Mouse (Mus musculus): ENCODE measurements around the gene Pla1a. TPM values are rescaled to one million over a fixed set of nuclear protein-coding genes. Genes with fewer than 3 reads are reported as not detected.

Gene Pla1a
- total RNA-seq, 4 experiments from 2014 or later: 12.0 to 56.7 (median 30.9) TPM

Other genes with a start within 250 kb of the Pla1a start
- gene Nr1i2, start 138.3 kb downstream of the Pla1a start, total RNA-seq (2022): under 1 TPM in 1 of 4 experiments, not detected in 3; 0.11 TPM
- 1 to 10 TPM in 1 of 4 experiments, under 1 TPM in 3; 0.38 to 1.0 (median 0.46) TPM for gene Maats1, start 91.0 kb downstream of the Pla1a start, total RNA-seq (2022)
- gene Cox17, start 86.2 kb downstream of the Pla1a start, total RNA-seq (2022): 100 to 1,000 TPM; 171 to 378 (median 215) TPM
- gene Gm21987, start 86.1 kb downstream of the Pla1a start, total RNA-seq (2022): under 1 TPM in 1 of 4 experiments, not detected in 3; 0.97 TPM
- 1 to 10 TPM in 2 of 4 experiments, under 1 TPM in 2; 0.66 to 2.5 (median 0.94) TPM for gene Popdc2, start 70.9 kb downstream of the Pla1a start, total RNA-seq (2022)
- 10 to 100 TPM; 49.8 to 51.5 (median 50.1) TPM for gene Adprh, start 19.6 kb upstream of the Pla1a start, total RNA-seq (2022)
- under 1 TPM; 0.41 to 0.83 (median 0.65) TPM for gene Cd80, start 22.4 kb upstream of the Pla1a start, total RNA-seq (2022)
- gene Timmdc1, start 89.5 kb upstream of the Pla1a start, total RNA-seq (2022): 10 to 100 TPM; 41.2 to 46.5 (median 44.5) TPM
- gene Poglut1, start 117.1 kb upstream of the Pla1a start, total RNA-seq (2022): 10 to 100 TPM; 34.4 to 46.4 (median 42.1) TPM
- gene Tmem39a, start 125.6 kb upstream of the Pla1a start, total RNA-seq (2022): 100 to 1,000 TPM in 2 of 4 experiments, 10 to 100 TPM in 2; 79.2 to 118 (median 92.6) TPM

Measured in adrenal gland, adult 8-10 months (tissue).